Mouse (Mus musculus): ENCODE data around the gene Net1.
"Not testable (repeated sequence)": the region's sequence is repeated elsewhere in the genome, so short reads cannot be mapped to it uniquely, and the experiment has no call there.

Gene Net1

DNA sequence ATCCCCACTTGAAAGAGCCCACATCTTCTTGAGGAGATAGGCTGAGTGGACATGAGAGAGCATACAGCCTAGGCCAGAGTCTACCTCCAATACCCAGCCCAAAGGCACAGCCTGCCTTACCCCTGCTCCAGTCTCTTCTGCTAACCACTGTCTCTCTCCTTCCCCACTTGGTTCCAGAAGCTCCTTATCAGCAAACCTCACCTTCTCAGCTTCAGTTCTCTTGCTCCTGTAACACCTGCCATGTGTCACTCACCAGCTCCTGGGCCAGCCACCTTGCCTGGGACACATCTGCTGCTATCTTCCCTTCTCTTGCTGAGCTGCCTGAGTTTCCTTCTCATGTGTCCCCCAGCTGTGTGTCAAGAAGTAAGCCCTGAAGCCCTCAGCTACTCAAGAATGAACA is 84.4 kb downstream of the Net1 start:
- DNase-seq (ENCODE audit: low read depth in 2 of 2, low spot score in 2 of 2): not testable (repeated sequence)

DNA sequence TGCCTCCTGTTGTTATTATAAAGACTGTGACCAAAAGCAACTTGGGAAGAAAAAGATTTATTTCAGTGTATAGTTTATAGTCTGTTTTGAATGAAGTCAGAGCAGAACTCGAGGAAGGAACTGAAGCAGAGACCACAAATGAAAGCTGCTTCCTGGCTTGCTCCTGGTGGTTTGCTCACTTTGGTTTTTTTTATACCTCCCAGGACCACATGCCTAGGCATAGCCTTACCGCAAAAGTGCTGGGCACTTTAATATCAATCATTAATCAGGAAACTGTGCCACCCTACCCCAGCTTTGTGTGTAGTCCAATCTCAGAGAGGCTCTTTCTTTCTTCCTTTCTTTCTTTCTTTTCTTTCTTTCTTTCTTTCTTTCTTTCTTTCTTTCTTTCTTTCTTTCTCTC is 85.6 kb downstream of the Net1 start:
- no peak for DNase-seq (ENCODE audit: low read depth in 2 of 2, low spot score in 2 of 2)

Data from CD8-positive naive resting alpha-beta T cell, adult 2 months (primary cell).